Mouse (Mus musculus): Measurements from ENCODE around the gene Olfr221.

Olfr221 gene

GRCm38 (mm10) chr14:52019590-52020340 lies 22.5 kb downstream of the Olfr221 start:
- peak; percentile 99 for DNase-seq (ENCODE audit: low read depth, low spot score)

GRCm38 (mm10) chr14:52019051-52019589 lies 23.1 kb downstream of the Olfr221 start:
- DNase-seq (ENCODE audit: low read depth, low spot score), result no peak

- no peak for DNase-seq (ENCODE audit: low read depth, low spot score)
These were observed 23.8 kb downstream of the Olfr221 start for GRCm38 (mm10) chr14:52018248-52019050.

- no peak for DNase-seq (ENCODE audit: low read depth, low spot score)
These were observed 24.6 kb downstream of the Olfr221 start for GRCm38 (mm10) chr14:52017662-52018061.

- DNase-seq (ENCODE audit: low read depth, low spot score), result no peak
These were observed 25.4 kb downstream of the Olfr221 start for GRCm38 (mm10) chr14:52016625-52017405.

GRCm38 (mm10) chr14:52015445-52016100 lies 26.7 kb downstream of the Olfr221 start, which contains the start of gene Tmem253:
Gene Tmem253 (plus strand): TSS chr14:52015658.
- DNase-seq (ENCODE audit: low read depth, low spot score), result peak; percentile 27

- peak; percentile 73 for DNase-seq (ENCODE audit: low read depth, low spot score)
These were observed 27.4 kb downstream of the Olfr221 start for GRCm38 (mm10) chr14:52014761-52015311.

- no peak for DNase-seq (ENCODE audit: low read depth, low spot score)
These were observed 27.9 kb downstream of the Olfr221 start for GRCm38 (mm10) chr14:52014271-52014760.

GRCm38 (mm10) chr14:52013771-52014219 lies 28.5 kb downstream of the Olfr221 start:
- DNase-seq (ENCODE audit: low read depth, low spot score), result peak; percentile 67

GRCm38 (mm10) chr14:52013021-52013610 lies 29.1 kb downstream of the Olfr221 start:
- DNase-seq (ENCODE audit: low read depth, low spot score), result no peak

- DNase-seq (ENCODE audit: low read depth, low spot score), result no peak
These were observed 29.7 kb downstream of the Olfr221 start for GRCm38 (mm10) chr14:52012553-52012952.

- DNase-seq (ENCODE audit: low read depth, low spot score), result no peak
These were observed 30.2 kb downstream of the Olfr221 start for GRCm38 (mm10) chr14:52012085-52012484.

- DNase-seq (ENCODE audit: low read depth, low spot score), result no peak
These were observed 30.6 kb downstream of the Olfr221 start for GRCm38 (mm10) chr14:52011683-52012082.

GRCm38 (mm10) chr14:52010446-52011111 lies 31.7 kb downstream of the Olfr221 start:
- no peak for DNase-seq (ENCODE audit: low read depth, low spot score)

- no peak for DNase-seq (ENCODE audit: low read depth, low spot score)
These were observed 32.4 kb downstream of the Olfr221 start for GRCm38 (mm10) chr14:52009841-52010240.

- no peak for DNase-seq (ENCODE audit: low read depth, low spot score)
These were observed 32.9 kb downstream of the Olfr221 start for GRCm38 (mm10) chr14:52009361-52009760.

GRCm38 (mm10) chr14:52008321-52009203 lies 33.7 kb downstream of the Olfr221 start:
- DNase-seq (ENCODE audit: low read depth, low spot score), result peak; percentile 86

GRCm38 (mm10) chr14:52006771-52007170 lies 35.5 kb downstream of the Olfr221 start:
- no peak for DNase-seq (ENCODE audit: low read depth, low spot score)

- no peak for DNase-seq (ENCODE audit: low read depth, low spot score)
These were observed 36.0 kb downstream of the Olfr221 start for GRCm38 (mm10) chr14:52006241-52006640.

Data from A20 (cell line).